Mouse (Mus musculus) layer of hippocampus, postnatal 36 days (tissue): ENCODE measurements around the gene Zbtb42. TPM values are rescaled to one million over a fixed set of nuclear protein-coding genes. Genes with fewer than 3 reads are reported as not detected.
A peak's percentile ranks its signal among the peaks of the same experiment; 100 is the strongest.

Experiments
- DNase-seq, 2 experiments: peaks; one replicate each; pipeline ENCODE4 v3.0.0; 2022
- total RNA-seq, 2 experiments: library from RNA; stranded (reverse); gene quantifications; 2 replicates each; pipeline ENCODE4 v1.2.3; 2021

Gene Zbtb42
- total RNA-seq, 2 experiments from 2014 or later = 0.37 to 0.38 TPM

DNA sequence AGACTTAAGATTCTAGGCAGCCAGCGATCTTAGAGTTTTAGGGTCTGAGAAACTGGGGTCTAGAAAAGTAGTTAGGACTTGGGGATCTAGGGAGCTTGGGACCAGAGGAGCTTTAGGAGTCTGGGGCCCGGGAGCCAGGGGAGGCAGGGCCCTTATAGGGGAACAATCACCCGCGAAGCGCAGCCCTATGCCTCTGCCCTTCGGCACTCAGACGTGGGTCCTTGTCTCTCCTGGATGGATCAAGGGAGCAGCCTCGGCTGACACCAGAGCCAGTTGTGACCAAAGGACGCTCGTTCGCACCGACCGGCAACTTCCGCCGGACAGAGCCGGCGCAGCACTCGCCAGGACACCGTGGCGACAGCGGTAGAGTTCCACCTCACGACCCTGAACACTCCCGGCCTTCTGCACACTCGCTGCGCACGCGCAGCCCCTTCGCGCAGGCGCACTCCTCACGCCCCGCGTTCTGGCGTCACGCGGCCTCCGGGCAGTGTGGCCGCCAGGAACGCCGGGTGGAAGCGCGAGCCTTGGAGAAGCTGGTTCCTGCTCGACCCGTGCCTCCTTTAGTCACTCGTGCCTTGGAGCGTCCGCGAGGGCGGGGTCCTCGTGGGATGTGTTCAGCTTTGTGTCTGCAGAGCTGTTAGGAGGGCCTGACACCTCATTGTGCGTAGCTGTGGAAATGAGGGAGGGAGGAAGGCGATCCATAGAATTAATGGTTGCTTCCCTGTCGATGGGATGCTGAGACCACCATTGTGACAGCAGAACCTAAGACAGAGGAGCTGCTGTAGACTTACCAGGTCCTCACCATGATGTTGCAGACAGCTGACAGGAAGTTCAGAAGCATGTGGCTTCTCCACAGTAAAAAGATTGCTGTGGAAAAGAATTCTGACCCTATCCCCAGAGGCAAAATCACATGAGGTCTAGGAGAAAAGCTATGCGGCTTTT is 14.8 kb downstream of the Zbtb42 start:
- DNase-seq = peak; percentile 94 to 95

DNA sequence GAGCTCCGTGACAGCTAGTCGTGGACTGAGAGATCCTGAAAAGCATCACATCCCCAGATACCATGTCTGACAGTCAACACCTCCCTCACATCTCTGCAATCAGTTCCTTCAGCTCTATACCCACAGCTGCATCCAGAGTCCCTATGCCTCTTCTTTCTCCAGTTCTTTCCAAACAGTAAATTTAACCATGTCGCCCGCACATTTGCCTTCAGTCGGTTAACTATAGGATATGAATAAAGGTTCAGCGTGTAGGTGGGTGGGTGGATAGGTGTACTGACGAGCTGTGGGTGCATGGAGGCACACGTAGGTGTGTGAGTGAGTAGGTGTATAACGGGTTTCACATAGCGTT is 15.5 kb downstream of the Zbtb42 start:
- DNase-seq = no peak

DNA sequence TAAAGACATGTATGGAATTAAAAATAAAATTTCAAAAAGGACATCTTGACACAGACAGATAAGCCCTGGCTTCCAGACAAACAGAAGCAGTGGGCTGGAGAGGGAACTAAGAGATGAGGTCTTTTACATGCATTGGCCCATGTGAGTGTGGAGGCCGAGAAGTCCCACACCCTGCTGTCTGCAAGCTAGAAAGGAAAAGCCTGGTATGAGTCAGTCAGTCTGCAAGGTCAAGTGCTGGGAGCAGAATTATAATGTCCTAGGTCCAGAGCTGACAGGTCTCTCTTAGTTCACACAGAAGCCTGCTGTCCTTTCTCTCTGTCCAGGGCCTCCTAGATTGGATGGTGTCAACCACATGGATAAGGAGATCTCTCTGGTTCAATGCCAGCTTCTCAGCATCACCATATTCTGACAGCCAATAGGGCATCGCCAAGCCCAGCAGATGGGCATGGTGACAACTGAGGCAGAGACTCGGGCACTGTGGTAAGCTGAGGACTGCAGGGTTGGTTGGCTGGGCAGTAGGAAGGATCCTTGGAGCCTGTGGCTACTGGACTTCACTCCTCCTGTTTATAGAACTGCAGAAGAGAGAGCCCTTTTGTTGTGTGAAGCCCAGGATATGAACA is 18.3 kb downstream of the Zbtb42 start:
- no peak for DNase-seq

DNA sequence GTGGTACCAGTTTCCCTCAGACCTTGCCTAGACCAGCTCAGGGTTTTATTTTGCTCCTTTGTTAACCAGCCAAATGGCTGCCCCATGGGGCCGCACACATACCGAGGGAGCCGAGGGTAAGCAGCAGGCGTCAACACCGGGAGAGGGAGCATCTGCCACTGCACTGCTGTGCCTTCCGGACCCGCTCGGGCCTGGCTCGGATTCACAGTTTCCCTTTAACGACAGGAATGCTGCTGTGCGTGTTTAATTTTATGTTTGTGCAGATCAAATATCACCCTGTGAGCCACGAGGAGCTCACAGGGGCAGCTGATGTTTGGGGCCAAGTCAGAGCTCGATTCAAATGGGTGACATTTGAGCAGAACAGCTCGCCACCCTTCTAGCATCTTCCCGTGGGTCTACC is 21.9 kb downstream of the Zbtb42 start:
- DNase-seq = no peak

DNA sequence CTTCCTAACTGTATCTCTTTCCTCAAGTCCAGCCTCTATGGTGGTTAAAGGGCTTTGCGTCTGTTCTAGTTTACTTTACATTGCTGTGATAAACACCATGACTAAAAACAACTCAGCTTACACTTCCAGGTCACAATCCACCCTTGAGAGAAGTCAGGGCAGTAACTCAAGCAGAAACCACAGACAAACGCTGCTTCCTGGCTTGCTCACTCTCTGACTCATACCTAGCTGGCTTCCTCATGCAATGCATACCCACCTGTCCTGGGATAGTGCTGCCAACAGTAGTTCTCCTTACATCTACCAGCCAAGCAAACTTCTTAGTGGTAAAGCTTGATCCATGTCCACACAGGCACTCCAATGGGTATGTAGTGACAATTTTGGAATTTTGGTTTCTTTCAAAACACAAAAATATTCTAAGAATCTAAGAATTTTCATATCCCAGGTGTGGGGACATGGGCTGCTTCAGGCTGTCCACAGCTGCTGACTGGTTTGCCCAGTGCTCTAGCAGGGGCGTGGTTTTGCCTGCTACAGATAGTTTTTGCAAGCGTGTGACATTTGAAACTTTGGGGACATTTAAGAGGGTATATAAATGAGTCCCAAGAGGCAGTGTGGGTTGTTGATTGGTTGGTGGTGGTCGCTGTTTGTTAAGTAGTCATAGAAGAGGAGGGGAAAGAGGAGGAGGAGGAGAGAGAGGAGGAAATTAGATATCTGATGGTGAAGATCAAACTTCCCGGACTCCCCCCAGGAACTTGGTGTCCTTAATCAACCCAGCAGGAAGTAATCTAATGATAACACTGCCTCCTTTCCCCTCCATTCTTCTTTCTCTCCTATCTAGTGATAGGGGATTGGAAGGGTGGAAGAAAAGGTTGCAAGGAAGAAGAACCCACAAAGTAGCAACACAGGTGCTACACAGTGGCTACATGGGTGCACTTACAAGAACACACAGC is 24.0 kb downstream of the Zbtb42 start:
- no peak for DNase-seq

DNA sequence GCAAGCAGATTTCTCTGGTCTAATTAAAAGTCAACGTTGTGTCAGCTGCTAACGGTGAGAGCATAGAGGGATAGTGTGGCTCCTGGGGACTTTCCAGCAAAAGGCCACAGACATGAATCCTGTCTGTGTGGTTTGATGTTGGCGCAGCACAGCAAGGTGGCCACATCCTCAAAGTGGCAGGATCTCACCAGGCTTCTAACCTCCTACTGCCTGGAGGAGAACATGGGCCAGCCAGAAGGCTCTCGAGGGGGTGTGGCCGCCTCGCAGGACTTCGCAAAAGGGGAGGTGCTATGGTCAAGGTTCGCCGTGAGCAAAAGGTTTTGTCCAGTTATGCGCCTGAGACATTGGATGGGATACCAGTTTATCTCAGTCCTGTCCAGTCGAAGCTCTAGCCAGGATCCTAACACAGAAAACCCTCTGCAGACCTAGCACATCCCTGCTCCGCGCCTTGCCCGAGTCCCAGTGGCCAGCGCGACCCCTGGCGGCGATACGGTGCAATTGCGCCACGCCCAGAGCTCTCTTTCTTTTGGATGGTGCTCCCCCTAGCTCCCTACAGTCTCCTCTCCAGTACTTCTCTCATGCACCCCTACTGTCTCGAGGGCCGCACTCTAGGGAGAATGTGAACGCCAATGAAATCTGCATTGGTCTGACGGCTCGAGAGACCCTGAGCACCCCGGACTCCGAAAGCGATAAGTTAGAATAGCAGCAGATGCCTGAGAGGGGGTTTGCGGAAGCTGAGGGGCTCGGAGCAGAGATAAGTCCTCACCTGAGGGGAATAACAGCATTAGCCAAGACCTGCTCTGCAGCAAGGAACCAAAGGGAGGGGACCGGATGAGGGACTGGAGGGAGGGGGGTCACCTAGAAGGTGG is 28.3 kb downstream of the Zbtb42 start:
- peak; percentile 87 for DNase-seq

DNA sequence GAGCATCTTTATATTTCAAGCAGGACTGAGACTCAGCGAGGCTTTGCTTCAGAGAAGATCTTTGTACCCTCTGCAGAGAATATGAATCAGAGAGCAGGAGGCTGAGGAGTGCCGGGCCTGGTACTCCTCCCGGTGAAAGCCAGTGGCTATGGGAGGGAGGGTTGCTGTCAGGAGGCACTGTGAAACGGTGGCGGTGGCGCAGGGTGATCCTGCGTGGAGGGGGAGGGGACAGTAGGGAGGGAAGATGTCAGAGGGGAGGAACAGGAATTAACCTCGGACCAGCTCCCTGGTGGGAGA is 28.9 kb downstream of the Zbtb42 start:
- no peak for DNase-seq

DNA sequence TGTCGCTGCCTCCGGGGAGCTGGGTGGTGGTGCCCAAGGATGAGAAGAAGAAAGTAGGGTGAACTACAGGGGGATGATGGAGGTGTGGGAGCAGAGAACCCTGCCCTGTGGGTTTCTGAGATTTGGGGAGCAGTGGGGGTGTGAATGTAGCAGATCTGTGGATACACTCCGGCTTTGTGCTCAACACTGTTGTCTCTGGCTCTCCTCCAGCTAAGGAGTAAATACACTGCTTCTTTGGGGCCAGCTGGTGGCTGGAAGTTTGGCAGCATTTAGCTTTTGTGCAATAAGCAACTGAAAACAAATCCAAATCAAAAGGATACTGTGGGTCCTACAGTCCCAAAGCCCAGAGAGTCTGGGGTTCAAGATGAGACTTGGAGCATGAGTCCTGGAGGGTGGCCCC is 35.4 kb downstream of the Zbtb42 start:
- DNase-seq = no peak

DNA sequence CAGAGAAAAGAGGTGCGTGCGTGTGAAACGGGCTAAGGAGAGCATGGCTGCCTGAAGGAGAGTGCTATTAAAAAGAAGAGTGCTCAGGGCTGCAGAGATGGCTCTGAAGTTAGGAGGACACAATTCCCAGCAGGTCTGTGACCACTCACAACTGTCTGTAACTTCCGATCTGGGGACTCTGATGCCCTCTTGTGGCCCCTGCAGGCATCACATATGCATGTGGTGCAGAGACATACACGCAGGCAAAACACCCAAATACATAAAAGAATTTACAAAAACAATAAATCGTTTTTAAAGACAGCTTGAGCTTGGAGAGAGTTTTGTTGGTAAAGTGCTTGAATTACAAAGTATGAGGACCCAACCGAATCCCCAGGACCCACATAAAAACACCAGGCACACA is 38.5 kb downstream of the Zbtb42 start:
- no peak for DNase-seq

DNA sequence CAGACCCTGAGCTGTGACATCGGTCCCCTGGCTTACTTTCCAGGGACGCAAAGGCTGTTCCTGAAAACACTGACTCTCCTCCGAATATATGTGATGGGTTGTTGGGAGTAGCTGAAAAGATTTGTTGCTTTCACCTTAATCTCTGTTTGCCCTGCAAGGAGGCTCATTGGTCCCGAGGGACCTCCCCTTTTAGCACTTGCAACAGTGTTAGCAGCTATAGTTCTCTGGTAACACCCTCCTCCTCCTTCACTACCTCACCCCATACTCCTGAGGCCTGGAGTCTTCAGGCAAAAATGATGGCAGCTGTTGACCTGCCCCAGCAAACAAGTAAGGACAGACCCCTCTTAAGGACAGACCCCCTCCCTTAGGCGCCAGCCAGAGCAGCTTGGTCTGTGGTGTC is 40.4 kb downstream of the Zbtb42 start:
- DNase-seq = no peak

DNA sequence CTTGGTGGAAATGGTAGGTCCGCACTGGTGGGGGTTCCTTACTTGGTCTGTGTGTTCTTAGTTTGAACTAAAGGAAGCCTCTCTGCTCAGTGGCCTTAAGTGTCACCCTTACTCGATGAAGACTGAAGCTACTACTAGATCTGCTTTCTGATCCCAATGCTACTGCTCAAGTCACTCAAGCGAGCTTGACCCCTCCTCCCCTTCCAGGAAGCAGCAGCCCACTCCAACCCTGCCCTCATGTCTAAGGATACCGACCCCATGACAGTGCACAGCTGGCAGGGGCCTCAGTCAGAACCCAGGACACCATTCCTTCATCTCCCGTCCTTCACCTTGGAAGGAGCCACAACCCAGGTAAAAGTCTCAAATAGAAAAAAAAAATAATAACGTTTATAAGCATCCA is 41.6 kb downstream of the Zbtb42 start, which contains the start of gene Cep170b:
Gene Cep170b (plus strand): TSS at position 240 of the 400 bp plus-strand sequence.
- DNase-seq = no peak

DNA sequence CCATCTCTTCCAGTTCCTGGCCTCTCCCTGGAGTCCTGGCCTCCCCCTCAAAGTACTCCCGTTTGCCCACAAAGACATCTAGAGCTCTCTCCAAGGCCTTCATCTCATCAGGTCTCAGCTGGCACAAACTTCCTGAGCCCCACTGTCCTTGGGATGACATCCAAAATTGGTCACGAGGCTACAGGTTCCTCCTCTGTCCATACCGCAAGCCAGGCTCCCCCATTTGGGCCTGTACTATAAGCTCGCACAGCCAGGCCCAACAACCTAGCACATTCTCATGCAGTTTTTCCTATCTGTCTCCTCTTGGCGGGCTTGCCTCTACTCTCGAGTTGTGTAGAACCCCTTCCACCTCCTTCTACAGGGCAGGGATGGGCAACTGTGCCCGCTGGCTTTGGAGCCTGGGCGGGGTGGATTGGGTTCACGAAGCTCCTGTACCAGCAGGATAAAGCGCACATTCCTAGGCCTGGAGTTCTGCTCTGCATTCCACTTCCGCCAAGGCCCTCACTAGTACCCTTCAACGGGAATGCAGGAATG is 42.3 kb downstream of the Zbtb42 start:
- DNase-seq = no peak

DNA sequence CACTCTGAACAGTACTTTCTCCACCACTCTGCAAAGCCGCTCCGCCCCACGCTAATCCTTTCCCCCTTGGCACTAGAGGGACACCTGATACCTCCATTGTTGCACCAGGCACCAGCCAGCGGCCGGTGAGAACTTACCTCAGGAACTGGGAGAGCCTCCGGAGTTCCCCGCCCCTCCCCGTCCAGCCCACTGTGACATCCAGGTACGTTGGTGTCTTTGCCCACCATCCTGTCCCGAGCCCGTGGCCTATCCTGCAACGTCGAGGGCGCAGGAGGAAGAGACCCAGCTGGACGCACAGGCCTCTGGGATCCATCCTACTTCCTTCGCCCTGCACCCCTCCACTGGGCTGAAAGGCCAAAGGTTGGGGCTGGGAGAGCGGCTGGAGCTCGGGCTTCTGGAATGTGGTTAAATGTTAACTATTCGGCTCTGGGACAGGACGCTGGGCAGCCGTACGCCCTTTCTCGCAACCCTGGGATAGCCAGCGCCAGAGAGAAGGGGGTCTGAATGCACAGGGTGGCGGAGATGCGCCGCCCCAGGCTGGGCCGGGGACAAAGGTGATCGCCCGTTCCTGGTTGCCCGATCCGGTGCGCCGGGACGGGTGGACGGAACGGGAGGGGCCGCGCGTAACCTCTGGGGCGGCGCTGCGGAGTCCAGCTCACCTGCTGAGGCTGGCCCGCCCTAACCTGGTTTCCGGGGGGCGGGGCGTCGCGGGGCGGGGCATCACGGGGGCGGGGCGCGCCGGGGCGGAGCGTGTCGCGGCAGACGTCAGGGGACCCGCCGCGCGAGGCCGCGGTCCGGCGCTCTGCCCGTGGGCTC is 43.0 kb downstream of the Zbtb42 start:
- no peak for DNase-seq

DNA sequence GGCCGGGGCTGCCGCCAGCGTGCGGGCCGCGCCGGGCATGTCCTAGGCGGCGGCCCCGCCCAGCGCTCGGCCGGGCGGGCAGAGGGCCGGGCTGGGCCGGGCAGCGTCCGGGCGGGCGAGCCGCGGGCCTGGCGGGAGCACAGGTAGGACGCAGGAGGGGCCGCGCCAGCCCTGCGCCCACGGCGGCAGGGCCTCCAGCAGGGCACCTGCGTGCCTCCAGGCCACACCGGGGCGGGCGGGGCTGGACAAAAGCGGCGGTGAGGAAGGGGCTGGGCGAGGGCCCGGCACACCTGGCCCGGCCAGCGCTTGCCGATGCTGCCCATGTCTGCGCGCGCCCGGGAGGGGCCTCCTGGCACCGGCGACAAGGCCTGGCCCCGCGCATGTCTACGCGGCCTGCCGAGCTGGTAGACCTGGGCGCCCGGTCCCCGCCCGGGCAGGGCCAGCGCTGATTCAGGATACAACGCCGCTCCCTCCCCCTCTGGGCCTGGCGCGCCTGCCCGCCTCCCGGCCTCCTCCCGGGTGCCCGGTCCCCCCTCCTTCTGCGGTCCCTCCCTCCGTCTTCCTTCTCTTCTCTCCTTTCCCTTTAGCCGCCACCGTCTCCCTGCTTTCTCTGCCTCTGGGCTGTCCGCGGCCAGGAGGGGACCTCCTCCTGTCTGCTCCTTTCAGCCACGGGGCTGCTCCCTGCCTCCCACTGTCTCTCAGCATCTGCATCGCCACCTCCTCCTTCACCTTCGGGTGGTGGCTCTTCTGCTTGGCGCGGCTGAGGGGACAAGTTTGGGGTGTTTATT is 43.8 kb downstream of the Zbtb42 start:
- DNase-seq = no peak

DNA sequence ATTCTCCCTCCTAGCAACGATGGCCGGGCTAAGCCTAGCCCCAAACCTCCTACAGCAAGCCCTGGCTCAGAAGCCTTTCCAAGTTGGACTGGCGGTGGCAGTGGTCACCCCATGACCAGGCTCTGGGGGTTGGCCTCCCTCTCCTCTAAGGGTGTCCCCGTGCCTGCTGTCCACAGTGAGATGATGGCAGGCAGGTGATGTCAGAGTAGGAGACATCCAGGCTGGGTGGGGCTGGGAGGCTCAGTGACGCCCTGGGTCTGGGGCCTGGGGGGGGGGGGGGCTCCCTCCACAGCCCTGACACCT is 44.4 kb downstream of the Zbtb42 start:
- no peak for DNase-seq

DNA sequence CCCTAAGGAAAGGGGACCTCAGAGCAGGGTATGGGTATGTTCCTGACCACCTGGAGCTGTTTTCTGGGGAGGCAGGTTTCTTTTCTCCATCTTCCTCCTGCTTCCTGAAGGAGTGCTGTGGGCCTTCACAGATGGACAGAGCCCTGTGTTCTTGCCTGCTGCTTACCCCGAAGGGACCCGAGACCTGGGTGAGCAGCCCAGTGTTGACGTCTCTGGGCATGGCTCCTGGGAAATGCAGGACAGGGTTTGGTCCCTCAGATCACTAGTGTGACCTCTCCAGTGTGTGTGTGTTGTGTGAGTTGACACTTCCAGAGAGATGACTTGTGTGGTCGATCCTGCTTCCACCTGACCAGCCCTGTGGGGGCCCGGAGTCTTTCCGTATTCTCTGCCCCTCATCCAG is 44.8 kb downstream of the Zbtb42 start:
- no peak for DNase-seq

DNA sequence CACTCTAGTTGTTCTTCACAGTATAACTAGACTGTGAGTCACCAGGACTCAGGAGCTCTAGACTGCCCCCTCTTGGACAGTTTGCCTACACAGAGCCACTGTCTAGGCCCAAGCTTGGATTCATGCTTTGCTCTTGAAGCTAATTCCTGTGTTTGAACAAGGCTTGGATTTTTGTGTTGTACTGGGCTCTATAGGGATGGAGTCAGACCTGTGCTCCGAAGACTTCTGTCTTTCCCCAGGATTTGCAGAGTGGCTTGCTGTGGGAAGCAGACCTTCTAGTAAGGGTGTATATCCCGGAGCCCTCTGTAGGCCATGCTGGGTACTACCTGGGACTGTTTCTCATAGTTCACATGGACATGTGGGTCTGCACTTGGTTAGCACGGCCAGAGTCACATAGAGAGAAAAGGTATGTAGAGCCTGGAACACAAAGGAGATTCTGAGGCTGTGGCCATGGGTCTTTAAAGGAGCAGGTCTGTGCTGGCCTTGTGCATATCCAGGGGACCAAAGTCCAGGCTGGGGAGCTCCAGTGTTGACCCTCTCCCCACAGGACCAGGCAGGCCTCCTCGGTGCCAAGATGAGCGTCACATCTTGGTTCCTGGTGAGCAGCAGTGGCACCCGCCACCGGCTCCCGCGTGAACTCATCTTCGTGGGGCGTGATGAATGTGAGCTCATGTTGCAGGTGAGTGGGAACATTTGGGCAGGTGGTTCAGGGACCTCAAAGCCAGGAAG is 45.6 kb downstream of the Zbtb42 start:
- DNase-seq = peak in 1 of 2 experiments; percentile 66

DNA sequence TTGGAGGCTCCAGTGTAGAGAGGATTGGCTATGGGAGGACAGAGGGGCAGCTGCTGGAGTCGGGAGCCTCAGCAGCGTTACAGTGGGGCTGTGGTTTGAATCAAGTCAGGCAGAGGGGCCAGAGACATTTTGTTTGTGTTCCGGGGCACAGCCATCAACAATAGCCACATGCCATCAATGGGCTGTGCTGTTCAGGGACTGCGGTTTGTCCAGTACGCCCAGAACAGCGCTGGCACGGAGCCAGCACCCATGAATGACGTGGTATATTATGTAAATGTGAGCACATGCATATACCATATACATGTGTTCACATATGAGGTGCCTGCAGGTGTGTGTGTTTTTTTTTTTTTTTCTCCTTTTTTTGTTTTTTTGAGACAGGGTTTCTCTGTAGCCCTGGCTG is 49.2 kb downstream of the Zbtb42 start:
- no peak for DNase-seq

DNA sequence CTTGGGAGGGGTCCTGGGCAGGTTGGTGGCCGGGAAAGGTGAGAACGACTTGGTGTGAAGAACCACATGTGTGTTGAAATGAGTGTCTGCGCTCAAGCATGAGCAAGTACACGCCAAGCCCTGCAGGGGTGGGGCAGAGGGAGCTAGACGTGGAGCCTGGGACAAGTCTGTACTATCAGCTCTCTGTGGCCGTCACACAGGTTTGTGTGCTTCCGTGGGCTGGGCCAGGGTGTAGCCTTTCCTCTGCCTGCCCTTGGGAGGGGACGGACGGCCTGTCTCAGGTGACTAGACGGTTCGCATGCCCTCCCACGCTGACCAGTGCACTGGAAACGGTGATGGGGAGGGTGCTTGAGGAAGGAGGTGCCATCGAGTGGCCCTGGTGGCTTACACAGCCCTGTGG is 52.2 kb downstream of the Zbtb42 start:
- no peak for DNase-seq
